Mouse (Mus musculus) stomach, postnatal 0 days (tissue): ENCODE measurements around the gene Bmp7.

ENCODE experiments used
- CTCF ChIP-seq: IDR thresholded peaks from 2 replicates; pipeline ENCODE4 v1.5.1; 2016; ENCODE audit warnings: antibody characterized with exemption, low read depth, mild to moderate bottlenecking, moderate library complexity
- EP300 ChIP-seq: optimal IDR thresholded peaks from 2 replicates; pipeline ENCODE3; 2016; ENCODE audit warnings: antibody characterized with exemption

- no peak for TF ChIP-seq CTCF
- TF ChIP-seq EP300 = no peak
These were observed 78.5 kb downstream of the Bmp7 start for GRCm38 (mm10) chr2:172861590-172861989.
